Mouse (Mus musculus): ENCODE data around the gene Arntl. TPM values are rescaled to one million over a fixed set of nuclear protein-coding genes. Genes with fewer than 3 reads are reported as not detected.
A peak's percentile ranks its signal among the peaks of the same experiment; 100 is the strongest.

Arntl gene
- total and polyA plus RNA-seq, 3 experiments = 4.6 to 29.9 (median 23.8) TPM

DNA sequence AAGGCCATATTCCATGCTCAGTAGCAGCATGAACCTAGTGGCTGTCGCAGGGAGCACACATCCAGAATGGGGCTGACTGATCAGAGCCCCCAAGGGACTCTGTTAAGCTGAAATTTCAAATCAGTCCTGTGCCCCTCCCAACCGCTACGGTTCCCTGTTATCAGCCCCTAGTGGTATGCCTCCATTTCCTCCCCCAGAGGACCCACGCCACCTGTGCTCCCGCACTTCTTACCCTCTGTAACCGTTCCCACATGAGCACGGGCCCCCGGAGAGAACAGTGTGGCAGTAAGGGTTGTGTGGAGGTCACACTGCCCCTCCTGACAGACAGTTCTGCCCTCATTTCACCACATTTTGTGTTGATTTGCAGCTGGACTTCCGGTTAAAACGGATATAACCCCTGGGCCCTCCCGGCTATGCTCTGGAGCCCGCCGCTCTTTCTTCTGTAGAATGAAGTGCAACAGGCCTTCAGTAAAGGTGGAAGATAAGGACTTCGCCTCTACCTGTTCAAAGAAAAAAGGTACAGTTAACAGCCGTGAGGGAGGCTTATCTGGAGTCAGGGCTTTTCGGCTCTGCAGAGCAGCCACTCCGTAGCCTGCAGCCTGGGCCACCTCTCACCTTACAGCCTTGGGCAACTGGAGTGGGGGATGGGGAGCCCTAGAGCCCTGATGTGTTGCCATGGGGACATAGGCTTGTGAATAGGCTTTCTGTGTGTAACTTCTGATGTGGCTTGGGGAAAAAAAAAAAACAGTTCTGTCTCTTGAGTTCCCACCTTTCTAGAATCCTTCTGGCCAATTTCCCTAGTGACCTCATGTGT lies 88.0 kb downstream of the Arntl start:
- ATAC-seq (ENCODE audit: extremely low read depth, insufficient number of reproducible peaks, low FRiP score, poor library complexity, severe bottlenecking) = peak; percentile 50
- peak; percentile 57 for DNase-seq (ENCODE audit: low spot score)
- no peaks in the 10 kb centered on the region for H3K9me3 ChIP-seq (replicated peaks)
- H3K4me1 ChIP-seq (ENCODE audit: insufficient read depth, low read depth, low read length) = peaks cover 83% of the 10 kb centered on the region
- TF ChIP-seq POLR2AphosphoS5 (IDR thresholded peaks at IDR 0.05; ENCODE audit: insufficient replicate concordance, low read depth, low read length) = no peak
- TF ChIP-seq CTCF (IDR thresholded peaks at IDR 0.05; ENCODE audit: low read depth, low read length) = no peak
- no peak for TF ChIP-seq GATA2 (IDR thresholded peaks at IDR 0.05; ENCODE audit: borderline replicate concordance, low read depth, low read length)
- TF ChIP-seq TAL1 (conservative IDR thresholded peaks at IDR 0.05; ENCODE audit: low read depth, low read length) = no peak
- no peak for TF ChIP-seq GATA1 (IDR thresholded peaks at IDR 0.05; ENCODE audit: borderline replicate concordance, low read length)
- H3K4me3 ChIP-seq (ENCODE audit: low read depth, low read length) = peak overlapping the region; percentile 69
- H3K36me3 ChIP-seq (replicated peaks) = peaks cover 50% of the 10 kb centered on the region
- no peaks in the 10 kb centered on the region for H3K27me3 ChIP-seq (ENCODE audit: insufficient read depth, low read length)

DNA sequence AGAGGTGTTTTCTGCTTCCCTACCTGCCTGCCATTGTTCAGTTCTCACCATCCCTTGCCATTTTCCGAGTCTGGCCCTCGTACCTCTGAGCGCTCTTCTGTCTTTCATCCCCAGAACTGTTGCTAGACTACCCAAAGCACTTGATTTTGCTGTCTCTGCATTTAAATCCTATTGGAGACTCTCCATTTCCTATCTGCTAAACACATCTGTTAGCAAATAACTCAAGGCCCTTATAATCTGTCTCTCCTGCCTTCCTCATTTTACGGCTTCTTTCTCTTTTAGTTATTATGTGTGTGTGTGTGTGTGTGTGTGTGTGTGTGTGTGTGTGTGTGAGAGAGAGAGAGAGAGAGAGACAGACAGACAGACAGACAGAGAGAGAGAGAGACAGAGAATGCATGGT lies 90.5 kb downstream of the Arntl start:
- ATAC-seq (ENCODE audit: extremely low read depth, insufficient number of reproducible peaks, low FRiP score, poor library complexity, severe bottlenecking) (peak; percentile 25), DNase-seq (ENCODE audit: low spot score) (no peak)
- Histone ChIP-seq H3K4me3 (ENCODE audit: low read depth, low read length) (peak overlapping the region; percentile 57; the same call in 1 of the 2 replicates), H3K4me1 (ENCODE audit: insufficient read depth, low read depth, low read length) (peaks cover 61% of the 10 kb centered on the region), H3K36me3 (replicated peaks) (peaks cover 69% of the 10 kb centered on the region), H3K9me3 (replicated peaks) (no peaks in the 10 kb centered on the region), H3K27me3 (ENCODE audit: insufficient read depth, low read length) (no peaks in the 10 kb centered on the region)
- no peak for TF ChIP-seq GATA2 (IDR thresholded peaks at IDR 0.05; ENCODE audit: borderline replicate concordance, low read depth, low read length)
- TF ChIP-seq TAL1 (conservative IDR thresholded peaks at IDR 0.05; ENCODE audit: low read depth, low read length) = peak; percentile 55; the same call in 1 of the 2 replicates

DNA sequence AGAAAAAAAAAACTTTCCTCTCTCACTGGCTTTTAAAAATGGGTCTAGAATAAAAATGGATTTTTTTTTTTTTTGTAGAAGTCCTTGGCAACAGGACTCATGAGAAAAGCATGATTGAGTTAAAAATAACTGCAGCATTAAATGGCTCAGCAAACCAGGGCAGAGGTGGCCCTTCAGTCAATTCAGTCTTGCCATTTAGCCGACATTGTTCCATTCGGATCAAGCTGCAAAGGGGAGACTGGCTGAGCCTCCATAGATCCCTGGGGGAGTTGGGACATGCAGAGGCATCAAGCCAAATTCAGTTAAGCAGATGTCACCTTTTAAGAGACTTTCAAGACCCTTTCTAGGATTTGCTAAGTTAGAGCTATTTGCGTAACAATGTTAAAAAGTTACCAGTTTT lies 102.9 kb downstream of the Arntl start:
- no peaks in the 10 kb centered on the region for H3K27me3 ChIP-seq (ENCODE audit: insufficient read depth, low read length)
- ATAC-seq (ENCODE audit: extremely low read depth, insufficient number of reproducible peaks, low FRiP score, poor library complexity, severe bottlenecking) (no peak), DNase-seq (ENCODE audit: low spot score) (no peak)
- no peaks in the 10 kb centered on the region for H3K9me3 ChIP-seq (replicated peaks)
- peaks cover 85% of the 10 kb centered on the region for H3K36me3 ChIP-seq (replicated peaks)
- H3K4me3 ChIP-seq (ENCODE audit: low read depth, low read length) = no peak overlapping the region
- H3K4me1 ChIP-seq (ENCODE audit: insufficient read depth, low read depth, low read length) = peaks cover 12% of the 10 kb centered on the region
- TF ChIP-seq GATA2 (IDR thresholded peaks at IDR 0.05; ENCODE audit: borderline replicate concordance, low read depth, low read length) (no peak), CTCF (IDR thresholded peaks at IDR 0.05; ENCODE audit: low read depth, low read length) (no peak), POLR2AphosphoS5 (IDR thresholded peaks at IDR 0.05; ENCODE audit: insufficient replicate concordance, low read depth, low read length) (no peak), TAL1 (conservative IDR thresholded peaks at IDR 0.05; ENCODE audit: low read depth, low read length) (no peak), GATA1 (IDR thresholded peaks at IDR 0.05; ENCODE audit: borderline replicate concordance, low read length) (no peak)

DNA sequence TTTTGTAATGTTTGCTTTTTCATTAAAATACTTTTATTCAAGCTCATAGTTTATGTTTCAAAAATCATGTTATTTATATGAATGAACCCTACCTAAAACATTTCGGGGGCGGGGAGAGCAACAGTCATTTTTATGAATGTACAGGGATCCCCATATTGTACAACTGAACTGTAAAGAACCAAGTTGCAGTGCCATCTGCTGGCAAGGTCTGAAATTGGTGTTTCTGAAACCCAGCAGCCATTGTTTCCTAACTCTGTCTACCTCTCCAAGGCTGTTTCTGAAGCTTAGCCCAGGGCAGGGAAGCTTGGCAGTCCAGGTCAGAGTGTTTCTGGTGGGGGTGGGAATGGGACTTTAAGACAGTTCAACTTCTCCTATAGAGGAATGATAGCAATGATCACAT lies 104.5 kb downstream of the Arntl start:
- Histone ChIP-seq H3K9me3 (replicated peaks) (no peaks in the 10 kb centered on the region), H3K4me3 (ENCODE audit: low read depth, low read length) (no peak overlapping the region), H3K4me1 (ENCODE audit: insufficient read depth, low read depth, low read length) (peaks cover 12% of the 10 kb centered on the region), H3K27me3 (ENCODE audit: insufficient read depth, low read length) (no peaks in the 10 kb centered on the region), H3K36me3 (replicated peaks) (peaks cover 79% of the 10 kb centered on the region)
- TF ChIP-seq POLR2AphosphoS5 (IDR thresholded peaks at IDR 0.05; ENCODE audit: insufficient replicate concordance, low read depth, low read length) = no peak
- no peak for TF ChIP-seq GATA2 (IDR thresholded peaks at IDR 0.05; ENCODE audit: borderline replicate concordance, low read depth, low read length)
- no peak for TF ChIP-seq TAL1 (conservative IDR thresholded peaks at IDR 0.05; ENCODE audit: low read depth, low read length)
- TF ChIP-seq CTCF (IDR thresholded peaks at IDR 0.05; ENCODE audit: low read depth, low read length) = peak; percentile 48; the same call in 1 of the 2 replicates
- no peak for TF ChIP-seq GATA1 (IDR thresholded peaks at IDR 0.05; ENCODE audit: borderline replicate concordance, low read length)
- DNase-seq (ENCODE audit: low spot score) (no peak), ATAC-seq (ENCODE audit: extremely low read depth, insufficient number of reproducible peaks, low FRiP score, poor library complexity, severe bottlenecking) (peak; percentile 60)

DNA sequence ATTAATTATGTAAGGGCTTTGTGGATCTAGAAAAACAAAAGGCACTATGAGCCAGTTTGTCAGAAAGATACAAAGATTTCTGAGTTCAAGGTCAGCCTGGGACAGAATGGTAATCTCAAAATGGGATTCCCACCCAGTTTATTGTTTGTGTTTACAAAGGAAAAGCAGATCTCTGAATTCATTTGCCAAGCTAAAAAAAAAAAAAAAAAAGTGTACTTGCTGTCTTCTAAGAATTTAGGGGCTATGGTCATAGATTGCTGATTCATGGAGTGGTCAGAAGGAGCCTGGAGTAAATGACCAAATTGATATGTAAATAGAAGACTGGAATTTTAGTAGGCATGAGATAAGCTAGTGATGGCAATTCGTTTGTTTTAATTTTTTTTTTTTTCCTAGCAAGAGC lies 112.9 kb downstream of the Arntl start:
- TF ChIP-seq GATA2 (IDR thresholded peaks at IDR 0.05; ENCODE audit: borderline replicate concordance, low read depth, low read length) (no peak), POLR2AphosphoS5 (IDR thresholded peaks at IDR 0.05; ENCODE audit: insufficient replicate concordance, low read depth, low read length) (no peak), TAL1 (conservative IDR thresholded peaks at IDR 0.05; ENCODE audit: low read depth, low read length) (no peak), CTCF (IDR thresholded peaks at IDR 0.05; ENCODE audit: low read depth, low read length) (no peak), GATA1 (IDR thresholded peaks at IDR 0.05; ENCODE audit: borderline replicate concordance, low read length) (no peak)

DNA sequence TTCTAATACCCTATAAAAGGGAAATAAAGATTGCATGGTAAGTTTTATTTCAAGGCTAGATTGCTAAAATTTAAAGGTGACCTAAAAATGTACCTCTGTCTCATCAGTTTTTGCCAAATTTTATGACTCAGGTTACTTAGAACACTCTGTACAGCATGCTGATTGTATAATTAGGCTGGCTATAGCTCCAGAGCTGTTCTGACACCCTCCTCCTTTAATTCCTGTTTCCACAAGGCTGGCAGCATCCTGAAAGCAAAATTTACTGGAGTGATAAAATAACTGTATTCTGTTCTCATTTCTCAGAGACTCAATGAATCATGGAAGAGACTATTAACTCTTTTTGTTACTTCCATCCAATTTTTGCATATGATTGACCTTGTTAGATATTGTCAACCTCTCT lies 126.8 kb downstream of the Arntl start:
- no peaks in the 10 kb centered on the region for H3K27me3 ChIP-seq (ENCODE audit: insufficient read depth, low read length)
- no peak overlapping the region for H3K4me3 ChIP-seq (ENCODE audit: low read depth, low read length)
- peaks cover 10% of the 10 kb centered on the region for H3K36me3 ChIP-seq (replicated peaks)
- H3K4me1 ChIP-seq (ENCODE audit: insufficient read depth, low read depth, low read length) = peaks cover 3% of the 10 kb centered on the region; the same call in 1 of the 2 replicates
- ATAC-seq (ENCODE audit: extremely low read depth, insufficient number of reproducible peaks, low FRiP score, poor library complexity, severe bottlenecking) (no peak), DNase-seq (ENCODE audit: low spot score) (no peak)
- no peaks in the 10 kb centered on the region for H3K9me3 ChIP-seq (replicated peaks)
- no peak for TF ChIP-seq GATA2 (IDR thresholded peaks at IDR 0.05; ENCODE audit: borderline replicate concordance, low read depth, low read length)
- TF ChIP-seq POLR2AphosphoS5 (IDR thresholded peaks at IDR 0.05; ENCODE audit: insufficient replicate concordance, low read depth, low read length) = no peak
- no peak for TF ChIP-seq GATA1 (IDR thresholded peaks at IDR 0.05; ENCODE audit: borderline replicate concordance, low read length)
- no peak for TF ChIP-seq TAL1 (conservative IDR thresholded peaks at IDR 0.05; ENCODE audit: low read depth, low read length)
- TF ChIP-seq CTCF (IDR thresholded peaks at IDR 0.05; ENCODE audit: low read depth, low read length) = no peak

More for the DNA sequence above, 112.9 kb downstream of the Arntl start:
- no peak for ATAC-seq (ENCODE audit: extremely low read depth, insufficient number of reproducible peaks, low FRiP score, poor library complexity, severe bottlenecking)
- Histone ChIP-seq H3K36me3 (replicated peaks) (peaks cover 34% of the 10 kb centered on the region), H3K4me3 (ENCODE audit: low read depth, low read length) (no peak overlapping the region), H3K9me3 (replicated peaks) (no peaks in the 10 kb centered on the region), H3K4me1 (ENCODE audit: insufficient read depth, low read depth, low read length) (no peaks in the 10 kb centered on the region), H3K27me3 (ENCODE audit: insufficient read depth, low read length) (no peaks in the 10 kb centered on the region)
- DNase-seq (ENCODE audit: low spot score) = no peak

Data from G1E (cell line).